Mouse (Mus musculus) urinary bladder, adult 2 months (tissue): Measurements from ENCODE around the gene Tmod3. TPM values are rescaled to one million over a fixed set of nuclear protein-coding genes. Genes with fewer than 3 reads are reported as not detected.
"Not testable (repeated sequence)": the region's sequence is repeated elsewhere in the genome, so short reads cannot be mapped to it uniquely, and the experiment has no call there.

Source experiments
- DNase-seq: peaks from one replicate; pipeline ENCODE4 v3.0.0; 2022; ENCODE audit warnings: low spot score
- polyA plus RNA-seq: library from polyadenylated mRNA; depleted of rRNA; stranded (reverse); fragments of >200 nt; gene quantifications from 2 replicates; pipeline ENCODE4 v1.2.3, GENCODE M21; 2012

Gene Tmod3
- polyA plus RNA-seq, 1 experiment = 73.0 TPM

DNA sequence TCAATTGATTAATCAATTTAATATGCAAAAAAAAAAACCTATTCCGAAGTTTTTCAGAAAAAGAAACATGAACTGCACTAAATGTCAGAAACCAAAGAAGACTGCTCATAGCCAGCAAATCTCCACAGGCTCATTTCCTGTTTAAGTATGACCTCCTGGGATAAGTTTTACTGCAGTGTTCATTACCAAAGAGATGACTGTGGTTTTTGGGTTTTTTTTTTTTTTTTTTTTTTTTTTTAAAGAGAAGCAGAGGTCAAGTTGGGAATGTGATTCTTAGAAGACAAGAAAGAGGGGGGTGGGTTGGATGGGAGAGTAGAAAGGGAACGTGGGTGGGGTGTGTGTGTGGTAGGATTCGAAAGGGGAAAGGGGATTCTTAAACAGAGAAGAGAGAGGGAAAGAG, 1.1 kb downstream of the Tmod3 start:
- DNase-seq = no peak

DNA sequence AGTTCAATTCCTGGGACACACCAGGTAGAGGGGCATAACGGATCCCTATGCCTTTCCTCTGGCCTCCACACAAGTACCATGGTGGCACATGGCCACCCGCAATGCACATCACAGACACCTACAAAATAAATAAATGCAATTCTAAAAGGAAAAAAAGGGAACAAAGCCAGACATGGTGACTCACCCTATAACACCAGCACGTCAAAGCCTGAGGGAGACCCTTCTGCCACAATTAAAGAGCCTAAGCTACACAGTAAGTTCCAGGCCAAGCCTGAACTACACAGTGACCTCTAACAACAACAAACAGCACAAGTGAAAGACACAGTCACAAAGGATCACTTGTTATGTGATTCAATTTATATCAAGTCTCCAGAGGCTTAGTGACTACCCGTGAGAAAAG, 5.7 kb downstream of the Tmod3 start:
- DNase-seq = no peak

DNA sequence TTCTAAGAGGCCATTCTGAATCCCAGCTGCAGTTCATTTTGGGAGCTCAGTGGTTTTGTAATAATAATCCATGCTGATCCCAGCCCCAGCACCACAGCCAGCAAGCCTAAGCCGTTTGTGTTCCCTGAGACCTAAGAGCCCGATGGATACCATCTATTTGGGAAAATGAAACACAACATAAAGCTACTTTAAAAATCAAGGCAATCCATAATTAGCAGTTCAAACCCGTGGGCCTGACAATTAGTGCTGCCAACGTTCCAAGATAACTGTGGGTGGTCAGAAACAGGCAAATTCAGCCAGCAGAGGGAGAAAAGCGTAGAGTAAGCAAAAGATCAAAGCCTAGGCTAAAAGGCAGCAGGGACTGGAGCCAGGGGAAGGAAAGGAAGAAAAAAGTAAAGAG, 8.1 kb downstream of the Tmod3 start:
- DNase-seq = no peak

DNA sequence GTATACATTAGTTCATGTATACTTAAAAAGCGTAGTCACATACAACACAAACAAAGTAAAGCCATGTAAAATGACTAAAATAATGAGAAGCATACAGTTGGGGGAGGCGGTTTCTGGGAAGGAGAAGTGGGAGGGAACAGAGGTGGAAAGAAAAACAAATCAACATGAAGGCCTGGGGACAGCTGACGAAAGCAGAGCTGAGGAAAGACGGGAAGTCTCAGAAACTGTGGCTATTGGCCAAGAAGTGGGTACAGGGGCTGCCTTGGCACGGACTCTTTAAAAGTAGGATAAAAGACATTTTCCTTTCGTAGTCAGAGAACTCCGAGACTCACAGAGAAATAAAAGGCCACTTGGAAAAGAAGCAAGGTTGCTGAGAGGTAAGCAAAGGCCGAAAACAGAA, 10.4 kb downstream of the Tmod3 start:
- no peak for DNase-seq

DNA sequence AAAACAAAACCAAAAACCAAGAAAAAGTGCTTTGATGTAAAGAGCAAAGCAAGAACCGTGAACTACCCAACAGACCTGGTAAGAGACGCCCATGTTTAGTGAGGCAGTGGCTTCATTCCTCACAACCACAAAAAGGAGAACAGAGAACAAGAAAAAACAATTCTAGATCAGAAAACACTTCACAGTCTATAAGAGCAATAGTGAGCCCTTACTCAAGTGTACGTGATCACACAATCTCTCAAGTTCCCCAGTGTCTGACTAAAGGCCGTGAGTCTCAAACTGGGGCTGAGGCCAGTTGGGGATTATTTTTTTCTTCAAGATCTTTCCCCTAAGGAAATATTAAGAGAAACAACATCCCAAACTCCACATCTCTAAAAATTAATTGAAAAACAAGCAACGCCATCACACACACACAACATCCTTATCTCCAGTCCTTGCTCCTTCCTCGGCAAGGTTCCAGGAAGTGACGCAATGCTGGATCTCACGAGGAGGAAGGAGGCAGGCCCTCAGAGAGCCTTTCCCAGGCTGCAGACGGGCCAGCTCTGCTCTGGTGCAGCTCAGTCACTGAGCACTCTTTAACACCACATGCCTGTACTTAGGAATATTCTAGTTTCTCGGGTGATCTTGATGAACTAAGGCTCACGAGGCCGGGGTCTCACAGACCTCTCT, 12.4 kb downstream of the Tmod3 start:
- DNase-seq = peak; percentile 52

DNA sequence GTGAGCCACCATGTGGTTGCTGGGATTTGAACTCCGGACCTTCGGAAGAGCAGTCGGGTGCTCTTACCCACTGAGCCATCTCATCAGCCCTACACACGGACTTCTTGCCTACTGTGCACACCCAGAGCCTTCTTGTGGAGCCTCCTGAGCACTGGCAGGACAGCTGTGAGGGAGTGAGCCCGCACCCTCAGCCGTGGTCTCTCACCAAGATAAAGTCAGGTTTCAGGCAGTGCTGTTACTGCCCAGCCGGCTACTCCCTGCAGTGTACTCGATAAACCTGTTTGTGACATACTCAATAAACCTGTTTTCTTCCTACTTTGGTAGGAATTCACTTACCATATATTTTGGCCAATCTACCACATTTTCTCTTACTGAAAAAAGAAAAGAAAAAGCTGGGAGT, 13.9 kb downstream of the Tmod3 start:
- DNase-seq = no peak

DNA sequence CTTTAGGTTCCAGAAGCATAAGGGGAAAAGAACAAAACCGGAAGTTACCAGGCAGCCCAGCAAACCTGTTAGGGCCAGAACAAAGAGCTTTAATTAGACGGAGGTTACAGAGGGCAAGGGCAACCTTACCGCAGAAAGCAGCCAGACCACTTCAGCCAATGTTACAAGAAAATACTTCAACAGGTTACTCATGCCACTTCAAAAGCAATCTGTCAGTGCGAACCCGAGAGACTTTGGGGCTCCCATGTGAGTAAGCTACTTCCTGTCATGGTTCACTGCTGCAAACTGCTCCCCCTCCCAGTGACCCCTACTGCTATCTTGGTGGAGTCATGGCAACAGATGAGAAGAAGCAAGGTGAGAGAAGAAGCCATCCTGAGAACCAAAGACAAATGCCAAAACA, 18.0 kb downstream of the Tmod3 start:
- DNase-seq = no peak

DNA sequence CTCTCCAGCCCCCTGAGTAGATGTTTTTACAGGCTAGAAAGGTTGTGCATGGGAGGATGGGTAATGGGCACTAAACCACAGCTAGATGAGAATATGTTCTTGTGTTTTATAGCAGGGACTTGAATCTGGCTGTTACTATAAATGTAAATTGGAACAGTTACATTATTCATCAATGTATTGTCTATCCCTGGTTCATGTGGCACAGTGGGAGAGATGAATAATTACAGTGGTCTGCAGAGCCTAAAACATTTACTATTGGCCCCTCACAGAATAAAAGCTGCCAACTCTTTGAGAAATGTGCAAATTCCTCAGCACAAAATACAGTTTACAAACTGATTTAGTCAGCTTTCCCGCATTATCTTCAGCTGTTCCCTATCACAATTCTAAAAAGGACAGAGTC, 23.0 kb downstream of the Tmod3 start:
- DNase-seq = no peak

DNA sequence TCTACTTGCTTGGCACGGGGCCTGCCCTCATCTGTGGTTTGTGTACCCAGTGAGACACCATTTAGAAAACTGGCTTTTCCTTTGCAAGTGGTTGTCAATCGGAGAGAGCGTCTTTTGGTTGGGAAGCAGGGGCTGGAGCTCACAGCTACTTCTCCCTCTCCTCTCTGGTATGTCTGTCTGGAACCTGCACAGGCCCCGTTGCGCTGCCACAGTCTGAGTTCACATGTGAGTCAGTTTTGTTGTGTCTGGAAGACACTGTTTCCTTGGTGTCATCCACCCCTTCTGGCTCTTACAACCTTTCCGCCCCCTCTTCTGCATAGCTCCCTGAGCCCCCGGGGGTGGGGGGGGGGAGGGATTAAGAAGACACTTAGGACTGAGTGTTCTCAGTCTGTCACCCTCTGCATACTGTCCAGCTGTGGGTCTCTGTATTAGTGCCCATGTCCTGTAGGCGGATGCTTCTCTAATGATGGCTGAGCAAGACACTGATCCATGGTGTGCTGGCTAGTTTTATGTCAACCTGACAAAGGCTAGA, 25.0 kb downstream of the Tmod3 start:
- no peak for DNase-seq

DNA sequence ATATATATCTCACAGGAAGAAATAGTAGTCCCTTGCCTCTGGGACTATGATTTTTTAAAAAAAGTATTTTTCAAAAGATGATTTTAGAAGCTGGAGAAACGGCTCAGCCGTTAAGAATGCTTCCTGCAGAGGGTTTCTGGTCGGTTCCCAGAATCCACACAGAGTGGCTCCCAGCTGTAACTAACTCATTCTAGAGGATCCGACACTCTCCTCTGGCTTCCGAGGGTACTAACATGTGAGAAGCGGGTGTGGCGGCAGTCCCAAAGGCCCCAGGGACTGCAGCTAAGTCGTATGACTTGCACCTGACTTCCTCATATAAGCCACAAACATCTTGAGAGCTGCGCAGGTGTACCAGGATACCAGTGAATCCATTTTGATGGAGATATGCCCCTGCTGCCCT, 26.5 kb downstream of the Tmod3 start:
- DNase-seq = not testable (repeated sequence)

DNA sequence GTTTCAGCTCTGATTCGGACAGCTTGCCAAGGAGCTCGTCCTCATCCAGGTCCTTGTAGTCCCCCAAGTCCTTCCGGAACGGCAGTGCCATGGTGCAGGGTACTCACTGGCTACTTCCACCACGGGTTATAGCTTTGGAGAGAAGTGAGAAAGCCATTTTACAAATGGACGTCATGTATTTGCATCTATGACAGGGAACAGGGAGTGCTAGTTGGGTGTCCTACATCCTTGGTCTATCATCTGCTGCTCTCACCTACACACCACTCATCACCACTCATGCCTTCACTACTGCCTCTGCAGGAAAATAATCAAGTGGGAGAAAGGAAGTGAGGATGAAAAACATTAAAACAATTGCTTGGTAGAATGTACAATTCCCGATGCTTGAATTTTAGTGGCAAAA, 27.0 kb downstream of the Tmod3 start:
- DNase-seq = no peak

DNA sequence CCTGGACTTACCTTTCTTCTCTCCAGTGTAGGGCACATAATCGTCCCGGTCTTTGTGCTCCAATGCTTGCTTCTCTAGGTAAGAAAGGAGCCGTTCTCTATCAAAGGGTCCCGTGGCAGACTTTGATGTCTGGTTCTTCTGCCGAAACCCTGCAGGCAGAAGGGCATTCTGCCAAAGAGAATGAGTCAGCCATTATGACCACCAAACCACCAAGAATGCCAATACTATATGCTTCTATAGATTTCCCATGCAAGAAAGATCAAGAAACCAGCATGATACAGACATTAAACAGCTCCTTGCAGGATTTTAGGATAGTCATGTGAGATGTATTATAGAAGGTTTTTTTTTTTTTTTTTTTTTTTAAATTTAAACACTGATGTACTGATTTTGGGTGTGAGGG, 30.1 kb downstream of the Tmod3 start:
- DNase-seq = no peak

DNA sequence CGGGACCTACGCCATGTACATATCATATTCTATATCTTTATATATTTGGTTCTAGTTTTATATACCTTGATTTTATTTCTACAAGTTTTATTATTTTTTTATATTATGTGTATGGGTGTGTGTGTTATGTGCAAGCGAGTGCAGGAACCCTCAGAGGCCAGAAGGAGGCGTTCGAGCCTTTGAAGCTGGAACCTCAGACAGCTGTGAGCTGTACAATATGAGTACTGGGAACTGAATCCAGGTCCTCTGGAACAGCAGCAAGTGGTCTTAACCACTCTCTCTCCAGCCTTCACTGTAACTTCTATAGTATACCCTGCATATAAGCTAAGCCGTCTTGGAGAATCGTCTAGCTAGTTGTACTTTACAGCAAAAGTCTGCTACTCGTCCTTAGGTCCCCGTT, 31.4 kb downstream of the Tmod3 start:
- DNase-seq = no peak

DNA sequence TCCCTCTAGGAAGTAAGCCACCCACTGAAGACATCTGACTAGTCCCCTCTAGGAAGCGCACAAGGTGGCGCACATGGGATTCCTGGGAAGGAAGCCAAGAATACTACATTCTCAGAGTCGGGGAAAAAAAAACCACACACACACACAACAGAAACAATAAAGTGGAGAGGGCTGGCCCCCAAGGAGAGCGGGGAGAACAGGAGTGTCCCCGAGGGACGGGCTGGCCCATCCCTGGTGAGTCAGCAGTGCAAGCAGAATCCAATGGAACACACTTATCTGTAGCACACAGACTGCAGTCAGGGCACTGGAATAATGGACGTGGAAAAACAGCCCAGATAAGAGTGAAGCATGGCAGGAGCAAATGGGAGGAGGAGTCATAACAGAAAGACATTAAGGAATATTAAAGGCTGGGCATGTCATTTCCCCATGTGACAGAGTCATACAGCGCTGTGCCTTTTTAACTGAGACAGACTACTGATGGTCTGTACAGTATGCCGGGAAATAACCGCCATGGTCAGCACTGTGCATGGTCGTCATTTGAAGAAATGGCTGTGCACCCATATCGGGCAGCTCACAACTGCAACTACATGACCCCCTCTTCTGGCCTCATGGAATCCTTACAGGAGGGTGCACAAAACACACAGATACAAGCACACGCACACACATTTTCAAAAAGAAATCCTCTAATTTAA, 31.9 kb downstream of the Tmod3 start:
- no peak for DNase-seq

DNA sequence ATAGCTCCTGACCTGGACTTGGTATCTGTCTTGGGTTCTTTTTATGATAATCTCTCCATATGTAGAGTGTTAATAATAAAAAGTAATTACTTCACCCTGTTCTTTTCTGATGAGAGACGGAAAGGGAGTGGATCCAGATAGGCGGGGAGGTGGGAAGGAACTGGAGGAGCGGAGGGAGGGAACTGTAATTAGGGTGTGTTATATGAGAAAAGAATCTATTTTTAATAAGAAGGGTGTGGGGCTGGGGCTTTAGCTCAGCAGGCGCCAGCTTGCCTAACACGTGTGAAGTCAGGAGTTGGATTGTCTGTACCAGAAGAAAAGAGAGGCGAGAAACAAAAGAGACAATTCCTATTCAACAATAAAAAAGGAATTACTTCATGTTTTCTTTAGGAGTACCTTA, 35.8 kb downstream of the Tmod3 start:
- no peak for DNase-seq

DNA sequence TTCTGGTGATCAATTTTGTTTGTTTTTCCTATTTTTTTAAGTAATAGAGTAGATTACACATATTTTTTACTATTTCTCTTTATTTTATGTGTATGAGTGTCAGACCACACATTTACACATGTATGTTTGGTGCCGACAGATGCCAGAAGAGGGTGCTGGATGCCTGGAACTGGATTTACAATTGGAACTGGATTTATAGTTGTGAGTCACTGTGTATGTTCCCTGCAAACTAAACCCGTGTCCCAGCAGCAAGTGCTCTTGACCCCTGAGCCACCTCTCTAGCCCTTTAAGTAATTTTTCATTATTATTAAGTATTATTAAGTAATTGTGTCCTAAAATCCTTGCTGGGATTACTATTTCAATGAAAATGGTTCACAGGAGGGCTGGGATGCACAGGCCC, 37.2 kb downstream of the Tmod3 start:
- DNase-seq = no peak

DNA sequence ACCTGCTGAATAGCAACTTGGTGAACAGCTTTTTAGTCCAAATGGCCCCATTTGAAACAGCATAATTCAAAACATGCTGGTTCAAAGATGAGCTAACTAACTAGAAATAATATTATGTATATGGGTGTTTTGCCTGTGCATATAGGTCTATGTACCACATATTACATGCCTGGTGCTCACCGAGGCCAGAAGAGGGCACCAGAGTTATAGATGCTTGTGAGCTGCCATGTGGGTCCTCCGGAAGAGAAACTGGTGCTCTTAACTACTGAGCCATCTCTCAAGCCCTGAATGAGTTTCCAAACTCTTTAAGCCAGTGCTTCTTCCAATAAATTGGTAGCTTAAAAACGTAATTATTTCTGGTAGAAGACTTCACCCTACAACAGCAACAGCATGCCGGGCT, 37.7 kb downstream of the Tmod3 start:
- DNase-seq = no peak

DNA sequence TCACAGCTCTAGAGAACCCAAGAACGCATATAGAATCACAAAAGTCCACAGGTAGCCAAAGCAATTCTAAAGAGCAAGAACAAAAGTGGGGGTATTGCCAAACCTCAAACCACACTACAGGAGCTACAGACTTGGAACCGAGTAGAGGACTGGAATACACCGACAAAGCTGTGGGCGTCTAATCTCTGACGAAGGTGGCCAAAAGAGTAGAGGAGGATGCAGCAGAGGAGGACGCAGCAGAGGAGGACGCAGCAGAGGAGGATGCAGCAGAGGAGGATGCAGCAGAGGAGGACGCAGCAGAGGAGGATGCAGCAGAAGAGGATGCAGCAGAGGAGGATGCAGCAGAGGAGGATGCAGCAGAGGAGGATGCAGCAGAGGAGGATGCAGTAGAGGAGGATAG, 38.5 kb downstream of the Tmod3 start:
- no peak for DNase-seq

DNA sequence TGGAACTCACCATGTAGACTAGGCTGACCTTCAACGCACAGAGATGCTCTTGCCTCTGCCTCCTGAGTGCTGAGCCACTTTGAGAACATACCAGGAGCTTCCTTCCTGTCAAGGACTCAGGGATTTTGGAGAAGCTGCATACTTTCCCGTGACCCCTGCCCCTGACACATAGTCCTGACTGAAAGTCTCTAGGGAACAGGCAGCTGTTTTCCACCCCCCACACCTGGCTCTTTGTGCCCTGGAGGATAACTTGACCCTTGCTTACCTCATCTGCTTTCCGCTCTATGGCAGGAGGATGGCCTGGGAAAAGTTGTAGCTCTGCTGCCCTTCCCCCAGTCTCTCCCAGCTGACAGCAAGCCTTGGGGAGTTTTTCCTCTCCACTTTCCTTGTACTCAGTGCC, 41.7 kb downstream of the Tmod3 start:
- no peak for DNase-seq

DNA sequence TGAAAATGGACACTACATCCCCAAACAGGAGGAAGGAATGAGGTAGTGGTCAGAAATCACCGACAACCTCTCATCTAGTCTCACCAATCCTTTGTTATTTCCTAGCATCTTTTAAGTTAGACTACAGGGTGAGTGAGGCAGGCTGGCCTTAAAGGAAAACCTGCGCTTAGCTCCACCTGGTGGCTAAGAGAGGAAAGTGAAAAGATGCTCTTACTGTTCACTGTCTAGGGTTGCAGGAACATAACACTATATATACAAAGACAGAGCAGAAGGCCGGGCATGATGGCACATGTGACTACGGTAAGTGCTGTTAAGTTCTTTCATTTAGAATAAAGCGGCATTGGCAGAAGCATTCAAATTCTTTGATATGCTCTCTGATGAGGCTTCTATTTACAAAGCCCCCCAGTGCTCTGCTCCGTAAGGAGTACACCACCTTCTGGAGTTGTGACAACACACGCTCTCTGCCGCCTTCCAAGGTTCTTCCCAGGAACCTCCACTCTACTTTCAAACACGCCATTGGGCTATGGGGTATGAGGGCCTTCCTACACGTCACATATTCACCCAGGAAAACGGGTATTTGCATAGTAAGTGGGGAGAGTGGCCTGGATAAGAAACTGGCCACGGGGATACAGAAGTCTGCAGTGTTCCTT, 43.9 kb downstream of the Tmod3 start:
- DNase-seq = no peak

DNA sequence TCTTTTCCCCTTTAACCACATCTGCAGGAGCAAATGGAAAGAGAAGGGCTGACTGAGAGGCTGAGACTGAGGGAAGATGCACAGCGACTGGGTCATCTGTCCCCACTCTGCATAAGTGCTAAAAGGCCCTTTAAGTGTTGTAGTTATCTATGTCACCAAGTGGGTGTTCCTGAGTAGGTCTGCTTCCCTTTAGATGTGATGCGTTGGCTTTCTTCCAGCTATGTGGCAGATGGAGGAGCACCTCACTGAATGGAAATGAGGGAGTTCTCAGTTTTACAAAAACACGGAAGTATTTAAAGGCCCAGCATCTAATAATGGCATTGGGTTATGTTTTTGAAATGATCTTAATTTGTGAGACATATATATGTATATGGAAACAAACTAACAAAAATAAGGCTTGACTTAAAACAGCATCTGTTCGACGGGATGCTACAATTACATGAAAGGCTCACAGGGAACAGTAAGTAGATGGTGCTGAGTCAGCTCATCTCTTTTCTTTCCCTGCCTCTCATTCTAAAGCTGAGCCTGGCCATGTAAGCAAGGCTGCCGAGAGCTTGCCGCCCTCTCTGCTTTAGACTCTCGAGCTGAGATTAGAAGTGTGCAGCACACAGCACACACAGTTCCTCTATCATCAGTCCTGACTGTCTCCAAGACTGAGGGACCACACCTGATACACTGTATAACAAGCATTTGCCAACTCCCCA, 48.1 kb downstream of the Tmod3 start:
- DNase-seq = no peak

DNA sequence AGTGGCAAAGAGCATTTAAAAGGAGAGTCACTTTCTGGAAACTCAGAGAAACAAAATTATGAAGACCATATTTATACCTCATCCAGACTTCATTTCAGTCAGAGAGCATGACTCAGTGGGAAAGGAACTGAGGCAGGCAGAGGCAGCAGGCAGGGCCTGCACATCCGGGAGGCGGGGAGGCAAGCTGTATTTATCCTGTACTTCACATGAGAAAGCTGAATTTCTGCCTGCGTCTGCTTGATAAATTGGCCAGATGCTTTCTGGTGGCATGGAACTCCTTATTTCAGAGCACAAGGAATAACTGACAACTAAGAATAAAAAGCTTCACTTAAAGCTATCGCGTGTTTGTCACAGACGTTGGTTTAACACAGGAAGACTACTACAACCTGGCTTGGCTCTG, 55.1 kb downstream of the Tmod3 start:
- no peak for DNase-seq

DNA sequence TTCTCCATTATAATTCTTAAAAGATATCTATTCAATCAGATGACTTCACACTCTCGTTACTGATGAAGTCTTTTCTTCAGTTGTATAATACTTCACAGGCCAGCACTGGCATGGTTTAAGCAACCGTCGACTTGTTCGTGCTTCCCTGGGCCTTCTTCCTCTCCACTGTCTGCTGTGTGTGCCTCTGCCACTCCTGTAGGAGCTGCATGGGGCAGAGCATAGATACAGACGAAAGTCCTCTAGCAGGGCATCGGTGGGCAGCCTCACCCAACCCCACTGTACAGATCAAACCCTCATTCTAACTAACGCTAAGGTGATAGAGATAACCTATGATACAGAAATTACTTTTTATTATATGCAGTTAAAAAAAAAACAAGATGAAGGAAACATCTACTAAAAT, 60.9 kb downstream of the Tmod3 start:
- no peak for DNase-seq
